Mouse (Mus musculus): ENCODE measurements around the gene Cyp26c1. TPM values are rescaled to one million over a fixed set of nuclear protein-coding genes. Genes with fewer than 3 reads are reported as not detected.

Gene Cyp26c1
- total RNA-seq, 2 experiments from 2014 or later = not detected

Other genes with a start within 250 kb of the Cyp26c1 start
- 10 to 100 TPM; 42.3 to 43.9 TPM for gene Exoc6, start 135.2 kb upstream of the Cyp26c1 start, total RNA-seq (2021)
- gene Cyp26a1, start 12.2 kb downstream of the Cyp26c1 start, total RNA-seq (2021) = not detected